Mouse (Mus musculus) cerebellum, adult 11 months (tissue): ENCODE data around the gene Gm8947.
A peak's percentile ranks its signal among the peaks of the same experiment; 100 is the strongest.
"Not testable (repeated sequence)": the region's sequence is repeated elsewhere in the genome, so short reads cannot be mapped to it uniquely, and the experiment has no call there.

Experiments used
- DNase-seq: peaks from one replicate; pipeline ENCODE4 v3.0.0; 2022

Gene Gm8947

DNA sequence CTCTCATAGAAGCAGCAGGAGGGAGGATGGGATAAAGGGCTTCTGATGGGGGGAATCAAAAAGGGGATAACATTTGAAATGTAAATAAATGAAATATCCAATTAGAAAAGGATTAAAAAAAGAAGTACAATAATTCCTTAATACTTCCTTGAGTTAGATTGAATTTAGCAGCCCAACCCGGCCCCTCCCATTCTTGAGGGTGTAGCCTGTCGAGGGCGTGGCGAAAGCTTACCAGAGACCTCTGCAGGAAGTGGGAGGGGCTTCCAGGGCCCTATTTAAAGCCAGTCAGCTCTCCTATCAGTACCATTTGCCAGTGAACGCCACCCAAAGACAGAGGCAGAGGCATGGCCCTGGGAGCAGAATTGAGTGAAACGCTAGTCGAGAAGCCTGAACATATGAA is 9.9 kb upstream of the Gm8947 start, which contains the start of gene Gm47985:
Gene Gm47985, plus strand, starts transcription at position 272 of the 400 bp plus-strand sequence.
- DNase-seq: not testable (repeated sequence)

DNA sequence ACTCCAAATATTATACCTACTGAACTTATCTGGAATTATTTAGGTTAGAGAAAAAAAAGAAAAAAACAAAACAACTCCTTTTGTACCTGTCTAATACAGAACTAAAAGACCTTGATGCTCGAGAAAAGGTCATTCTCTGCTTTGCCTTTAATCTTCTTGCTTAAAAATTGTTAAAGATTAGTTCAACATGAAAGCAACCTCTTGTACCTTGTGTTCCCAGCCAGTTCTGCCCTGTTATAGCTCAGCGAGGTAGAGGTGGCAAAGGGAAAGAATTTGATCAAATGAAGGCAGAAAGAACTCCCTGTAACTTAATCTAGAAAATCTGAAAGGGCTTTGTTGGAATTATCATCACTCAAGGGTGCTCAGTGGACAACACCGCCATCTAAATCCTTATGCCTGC is 6.0 kb upstream of the Gm8947 start:
- DNase-seq: not testable (repeated sequence)

DNA sequence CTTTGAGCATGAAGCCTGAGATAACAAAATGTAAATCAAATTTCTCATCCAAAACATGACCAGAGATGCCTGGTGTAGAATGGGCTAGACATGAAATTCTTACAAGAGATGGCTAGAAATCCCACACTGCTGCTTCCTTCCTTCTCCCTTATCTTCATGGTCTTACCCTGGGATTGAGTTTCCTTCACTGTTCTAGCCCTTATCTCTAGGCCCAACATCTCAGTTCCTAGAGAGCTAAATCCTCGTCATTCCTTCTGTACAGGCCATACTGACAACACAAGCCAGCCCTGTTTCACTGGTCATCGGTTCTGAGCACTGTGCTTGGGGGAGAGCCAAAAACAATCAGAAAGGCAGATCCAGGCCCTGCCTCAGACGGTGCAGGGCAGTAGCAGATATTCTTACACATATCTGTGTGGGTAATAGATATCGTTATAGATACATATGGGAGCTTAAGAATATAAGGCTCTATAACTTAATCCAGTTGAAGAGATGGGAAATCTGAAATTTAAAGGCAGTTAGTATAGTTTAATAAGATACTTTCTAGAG is 5.2 kb upstream of the Gm8947 start:
- not testable (repeated sequence) for DNase-seq

DNA sequence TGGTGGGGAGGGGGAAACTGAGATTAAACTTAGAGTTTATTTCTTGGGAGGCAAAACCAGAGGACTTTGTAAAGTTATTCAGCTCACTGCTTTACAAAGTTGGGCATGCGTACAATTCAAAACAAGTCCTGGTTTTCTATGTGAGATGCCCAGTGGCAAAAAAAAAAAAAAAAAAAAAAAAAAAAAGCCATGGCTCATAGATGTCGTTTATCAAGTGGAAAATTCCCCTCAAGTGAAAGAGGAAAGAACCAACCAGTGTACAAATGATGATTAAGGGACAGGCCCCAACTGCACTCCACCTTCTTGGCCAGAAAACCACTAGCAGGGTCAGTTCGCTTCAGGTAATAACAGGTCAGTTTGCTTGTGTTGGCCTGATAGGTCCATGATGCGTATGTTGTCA is 3.7 kb upstream of the Gm8947 start:
- no peak for DNase-seq

DNA sequence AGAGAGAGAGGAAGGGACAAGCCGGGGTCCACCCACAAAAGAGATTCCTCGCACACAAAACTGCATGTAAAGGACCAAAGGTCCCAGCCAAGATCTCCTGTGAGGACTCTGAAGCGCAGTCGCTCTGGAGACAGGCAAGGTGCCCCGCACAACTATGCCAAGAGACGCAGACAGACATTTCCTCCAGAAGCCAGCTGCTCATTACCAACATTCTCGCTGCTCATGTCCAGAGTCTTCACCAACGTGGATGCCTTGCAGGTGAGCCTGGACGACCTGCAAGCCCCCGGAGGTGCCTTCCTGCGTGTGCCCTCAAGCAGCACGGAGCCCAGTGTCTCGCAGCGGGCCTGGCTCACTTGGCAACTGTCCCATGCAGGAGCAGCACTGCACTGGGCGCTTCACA is 563 bp downstream of the Gm8947 start:
- DNase-seq: not testable (repeated sequence)

DNA sequence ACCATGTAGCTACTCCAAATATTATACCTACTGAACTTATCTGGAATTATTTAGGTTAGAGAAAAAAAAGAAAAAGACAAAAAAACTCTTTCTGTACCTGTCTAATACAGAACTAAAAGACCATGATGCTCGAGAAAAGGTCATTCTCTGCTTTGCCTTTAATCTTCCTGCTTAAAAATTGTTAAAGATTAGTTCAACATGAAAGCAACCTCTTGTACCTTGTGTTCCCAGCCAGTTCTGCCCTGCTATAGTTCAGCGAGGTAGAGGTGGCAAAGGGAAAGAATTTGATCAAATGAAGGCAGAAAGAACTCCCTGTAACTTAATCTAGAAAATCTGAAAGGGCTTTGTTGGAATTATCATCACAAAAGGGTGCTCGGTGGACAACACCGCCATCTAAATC is 3.8 kb downstream of the Gm8947 start:
- not testable (repeated sequence) for DNase-seq

DNA sequence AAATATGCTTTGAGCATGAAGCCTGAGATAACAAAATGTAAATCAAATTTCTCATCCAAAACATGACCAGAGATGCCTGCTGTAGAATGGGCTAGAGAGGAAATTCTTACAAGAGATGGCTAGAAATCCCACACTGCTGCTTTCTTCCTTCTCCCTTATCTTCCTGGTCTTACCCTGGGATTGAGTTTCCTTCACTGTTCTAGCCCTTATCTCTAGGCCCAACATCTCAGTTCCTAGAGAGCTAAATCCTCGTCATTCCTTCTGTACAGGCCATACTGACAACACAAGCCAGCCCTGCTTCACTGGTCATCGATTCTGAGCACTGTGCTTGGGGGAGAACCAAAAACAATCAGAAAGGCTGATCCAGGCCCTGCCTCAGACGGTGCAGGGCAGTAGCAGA is 4.5 kb downstream of the Gm8947 start:
- DNase-seq: not testable (repeated sequence)

DNA sequence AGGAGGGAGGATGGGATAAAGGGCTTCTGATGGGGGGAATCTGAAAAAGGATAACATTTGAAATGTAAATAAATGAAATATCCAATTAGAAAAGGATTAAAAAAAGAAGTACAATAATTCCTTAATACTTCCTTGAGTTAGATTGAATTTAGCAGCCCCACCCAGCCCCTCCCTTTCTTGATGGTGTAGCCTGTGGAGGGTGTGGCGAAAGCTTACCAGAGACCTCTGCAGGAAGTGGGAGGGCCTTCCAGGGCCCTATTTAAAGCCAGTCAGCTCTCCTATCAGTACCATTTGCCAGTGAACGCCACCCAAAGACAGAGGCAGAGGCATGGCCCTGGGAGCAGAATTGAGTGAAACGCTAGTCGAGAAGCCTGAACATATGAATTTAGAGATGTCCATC is 5.9 kb downstream of the Gm8947 start, which contains the start of gene Gm47995:
Gene Gm47995, plus strand, starts transcription at position 329 of the 400 bp plus-strand sequence.
- not testable (repeated sequence) for DNase-seq

DNA sequence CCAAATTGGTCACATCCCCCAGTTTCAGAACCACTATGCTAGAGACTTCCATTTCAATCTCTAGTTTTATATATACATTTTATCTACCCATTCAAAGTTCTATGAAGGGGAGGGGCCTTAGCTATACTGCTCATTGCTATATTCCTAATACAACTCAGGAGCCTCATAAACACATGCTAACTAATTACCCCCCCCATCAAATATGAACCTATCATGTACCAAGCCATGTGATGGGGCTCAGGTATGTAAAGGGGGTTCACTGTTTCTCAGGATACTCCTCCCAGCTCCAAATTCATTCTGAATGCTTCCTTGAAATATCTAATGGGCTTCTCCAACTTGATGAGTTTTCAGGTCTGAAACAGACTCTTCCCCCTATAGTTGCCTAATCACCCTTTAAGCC is 8.4 kb downstream of the Gm8947 start:
- not testable (repeated sequence) for DNase-seq

DNA sequence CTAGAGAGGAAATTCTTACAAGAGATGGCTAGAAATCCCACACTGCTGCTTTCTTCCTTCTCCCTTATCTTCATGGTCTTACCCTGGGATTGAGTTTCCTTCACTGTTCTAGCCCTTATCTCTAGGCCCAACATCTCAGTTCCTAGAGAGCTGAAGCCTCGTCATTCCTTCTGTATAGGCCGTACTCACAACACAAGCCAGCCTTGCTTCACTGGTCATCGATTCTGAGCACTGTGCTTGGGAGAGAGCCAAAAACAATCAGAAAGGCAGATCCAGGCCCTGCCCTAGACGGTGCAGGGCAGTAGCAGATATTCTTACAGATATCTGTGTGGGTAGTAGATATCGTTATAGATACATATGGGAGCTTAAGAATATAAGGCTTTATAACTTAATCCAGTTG is 10.6 kb downstream of the Gm8947 start:
- not testable (repeated sequence) for DNase-seq

DNA sequence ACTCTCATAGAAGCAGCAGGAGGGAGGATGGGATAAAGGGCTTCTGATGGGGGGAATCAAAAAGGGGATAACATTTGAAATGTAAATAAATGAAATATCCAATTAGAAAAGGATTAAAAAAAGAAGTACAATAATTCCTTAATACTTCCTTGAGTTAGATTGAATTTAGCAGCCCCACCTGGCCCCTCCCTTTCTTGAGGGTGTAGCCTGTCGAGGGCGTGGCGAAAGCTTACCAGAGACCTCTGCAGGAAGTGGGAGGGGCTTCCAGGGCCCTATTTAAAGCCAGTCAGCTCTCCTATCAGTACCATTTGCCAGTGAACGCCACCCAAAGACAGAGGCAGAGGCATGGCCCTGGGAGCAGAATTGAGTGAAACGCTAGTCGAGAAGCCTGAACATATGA is 11.6 kb downstream of the Gm8947 start, which contains the start of gene 3110040M04Rik:
Gene 3110040M04Rik, plus strand, starts transcription at position 304 of the 400 bp plus-strand sequence.
- not testable (repeated sequence) for DNase-seq

DNA sequence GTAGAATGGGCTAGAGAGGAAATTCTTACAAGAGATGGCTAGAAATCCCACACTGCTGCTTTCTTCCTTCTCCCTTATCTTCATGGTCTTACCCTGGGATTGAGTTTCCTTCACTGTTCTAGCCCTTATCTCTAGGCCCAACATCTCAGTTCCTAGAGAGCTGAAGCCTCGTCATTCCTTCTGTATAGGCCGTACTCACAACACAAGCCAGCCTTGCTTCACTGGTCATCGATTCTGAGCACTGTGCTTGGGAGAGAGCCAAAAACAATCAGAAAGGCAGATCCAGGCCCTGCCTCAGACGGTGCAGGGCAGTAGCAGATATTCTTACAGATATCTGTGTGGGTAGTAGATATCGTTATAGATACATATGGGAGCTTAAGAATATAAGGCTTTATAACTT is 16.3 kb downstream of the Gm8947 start:
- DNase-seq: not testable (repeated sequence)

DNA sequence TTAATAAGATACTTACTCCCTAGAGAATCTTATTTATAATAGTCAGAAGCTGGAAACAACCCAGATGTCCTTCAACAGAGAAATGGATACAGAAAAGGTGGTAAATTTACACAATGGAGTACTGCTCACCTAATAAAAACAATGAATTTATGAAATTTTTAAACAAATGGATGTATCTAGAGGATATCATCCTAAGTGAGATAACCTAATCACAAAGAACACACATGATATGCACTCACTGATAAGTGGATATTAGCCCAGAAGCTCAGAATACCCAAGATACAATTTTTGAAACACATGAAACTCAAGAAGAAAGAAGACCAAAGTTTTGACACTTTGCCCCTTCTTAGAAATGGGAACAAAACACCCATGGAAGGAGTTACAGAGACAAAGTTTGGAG is 16.8 kb downstream of the Gm8947 start:
- not testable (repeated sequence) for DNase-seq

DNA sequence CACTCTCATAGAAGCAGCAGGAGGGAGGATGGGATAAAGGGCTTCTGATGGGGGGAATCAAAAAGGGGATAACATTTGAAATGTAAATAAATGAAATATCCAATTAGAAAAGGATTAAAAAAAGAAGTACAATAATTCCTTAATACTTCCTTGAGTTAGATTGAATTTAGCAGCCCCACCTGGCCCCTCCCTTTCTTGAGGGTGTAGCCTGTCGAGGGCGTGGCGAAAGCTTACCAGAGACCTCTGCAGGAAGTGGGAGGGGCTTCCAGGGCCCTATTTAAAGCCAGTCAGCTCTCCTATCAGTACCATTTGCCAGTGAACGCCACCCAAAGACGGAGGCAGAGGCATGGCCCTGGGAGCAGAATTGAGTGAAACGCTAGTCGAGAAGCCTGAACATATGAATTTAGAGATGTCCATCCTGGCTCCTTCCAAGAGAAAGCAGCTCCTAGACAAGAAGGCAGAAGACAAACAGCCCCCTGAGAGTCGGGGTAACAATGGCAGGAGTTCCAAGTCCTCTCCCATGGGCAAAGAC is 17.7 kb downstream of the Gm8947 start, which contains the start of gene Gm47996:
Gene Gm47996, plus strand, starts transcription at position 308 of the 532 bp plus-strand sequence.
- DNase-seq: peak; percentile 2

DNA sequence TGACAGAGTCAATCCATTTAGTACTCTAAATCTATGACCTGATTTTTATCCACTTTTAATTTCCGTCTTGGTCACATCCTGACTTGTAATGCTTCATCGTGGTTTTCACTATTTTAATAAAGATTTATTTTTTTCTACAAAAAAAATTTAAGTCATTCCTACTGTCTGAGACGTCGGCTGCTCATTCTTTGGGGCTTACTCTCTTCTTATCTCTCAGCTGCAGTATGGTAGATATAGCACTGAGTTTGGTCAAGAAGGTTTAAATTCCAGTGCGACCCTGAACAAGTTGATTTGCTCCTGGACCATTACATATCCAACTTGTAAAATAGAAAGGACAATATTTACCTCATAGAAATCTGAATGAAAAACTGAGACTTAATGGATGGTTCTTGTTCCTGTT is 19.5 kb downstream of the Gm8947 start:
- DNase-seq: not testable (repeated sequence)

DNA sequence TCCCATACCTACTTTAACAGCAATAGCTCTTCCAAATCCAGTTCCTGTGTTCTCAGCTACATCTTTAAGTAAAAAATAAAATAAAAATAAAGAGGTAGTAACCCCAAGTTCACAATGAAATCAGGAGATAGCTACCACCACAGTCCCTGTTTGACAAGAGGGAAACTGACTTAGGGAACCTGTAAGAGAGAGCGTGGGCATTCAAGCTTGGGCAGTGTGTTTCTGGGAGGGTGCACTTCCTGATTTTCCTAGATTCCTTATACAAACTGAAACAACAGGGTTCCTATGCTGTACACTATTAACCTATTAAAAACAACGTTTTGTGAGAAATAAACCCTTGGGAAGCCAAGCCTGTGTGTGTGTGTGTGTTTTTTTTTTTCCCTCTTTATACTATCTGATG is 22.7 kb downstream of the Gm8947 start:
- no peak for DNase-seq

DNA sequence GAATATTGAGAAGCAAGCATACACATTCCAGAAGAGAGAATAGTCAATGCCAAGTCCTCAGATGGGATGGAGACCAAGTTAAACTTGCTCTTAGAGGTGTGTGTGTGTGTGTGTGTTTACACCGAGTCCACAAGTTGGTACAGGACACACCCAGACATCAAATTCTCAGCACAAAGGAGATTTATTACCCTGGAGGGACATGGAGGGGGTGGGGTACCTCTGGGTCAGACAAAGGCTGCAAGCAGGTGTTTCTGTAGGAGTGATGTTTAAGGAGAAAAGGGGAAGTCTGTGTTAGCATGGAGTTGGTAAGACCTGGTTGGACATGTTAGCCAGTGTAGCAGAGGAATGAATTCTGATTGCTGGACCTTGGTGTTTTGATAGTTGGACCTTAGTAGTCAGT is 23.8 kb downstream of the Gm8947 start:
- DNase-seq: no peak

DNA sequence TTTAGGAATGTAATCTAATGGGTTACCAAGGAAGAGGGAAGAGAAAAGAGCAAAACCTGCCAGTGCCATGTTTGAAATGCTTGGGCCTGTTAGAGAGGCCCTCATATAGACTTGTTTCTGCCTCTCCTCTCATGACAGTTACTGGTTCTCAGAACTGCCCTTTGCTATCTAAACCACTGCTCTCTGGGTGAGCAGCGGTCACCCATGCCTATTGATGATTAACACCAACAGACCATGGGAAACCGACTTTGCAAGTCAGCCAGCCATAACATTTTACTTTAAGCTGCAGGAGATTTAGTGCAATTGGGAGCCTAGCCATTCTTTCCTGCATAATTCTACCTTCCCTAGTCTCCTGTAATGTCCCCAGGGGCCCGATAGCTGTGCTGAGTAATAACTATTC is 24.2 kb downstream of the Gm8947 start:
- DNase-seq: no peak

DNA sequence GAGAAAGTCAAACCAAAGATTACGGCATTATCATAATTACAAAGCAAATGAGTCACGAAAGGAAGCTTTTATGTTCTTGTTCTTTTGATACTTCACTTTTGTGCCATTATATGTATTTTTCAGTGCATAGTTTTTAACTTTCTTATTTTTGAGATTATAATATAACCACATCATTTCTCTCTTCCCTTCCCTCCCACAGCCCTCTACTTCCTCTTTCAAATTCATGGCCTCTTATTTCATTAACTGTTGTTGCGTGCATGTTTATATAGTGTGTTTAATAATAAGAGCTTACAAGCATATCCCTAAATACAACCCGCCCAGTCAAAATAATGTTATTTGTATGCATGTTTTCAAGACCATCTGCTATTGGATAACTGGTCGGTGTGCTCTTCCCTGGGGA is 26.9 kb downstream of the Gm8947 start:
- no peak for DNase-seq

DNA sequence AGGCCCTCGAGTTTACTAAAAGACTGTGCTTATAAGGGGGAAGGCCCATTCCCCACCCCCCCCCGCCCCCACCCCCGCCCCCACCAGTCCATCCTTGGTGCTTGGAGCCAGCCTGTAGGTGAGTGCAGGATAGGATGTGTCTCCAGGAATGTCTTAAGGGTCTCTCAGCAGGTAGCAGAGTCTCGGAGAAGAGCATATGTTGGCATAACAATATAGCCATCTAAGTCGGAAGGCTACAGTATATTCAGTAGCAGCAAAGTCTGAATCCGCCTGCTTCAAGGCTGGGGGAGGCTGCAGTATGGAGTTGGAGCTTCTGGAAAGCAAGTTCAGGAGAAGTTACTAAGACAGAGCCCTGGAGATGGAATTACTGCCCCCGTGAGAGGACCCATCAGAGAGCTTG is 27.9 kb downstream of the Gm8947 start:
- DNase-seq: no peak

DNA sequence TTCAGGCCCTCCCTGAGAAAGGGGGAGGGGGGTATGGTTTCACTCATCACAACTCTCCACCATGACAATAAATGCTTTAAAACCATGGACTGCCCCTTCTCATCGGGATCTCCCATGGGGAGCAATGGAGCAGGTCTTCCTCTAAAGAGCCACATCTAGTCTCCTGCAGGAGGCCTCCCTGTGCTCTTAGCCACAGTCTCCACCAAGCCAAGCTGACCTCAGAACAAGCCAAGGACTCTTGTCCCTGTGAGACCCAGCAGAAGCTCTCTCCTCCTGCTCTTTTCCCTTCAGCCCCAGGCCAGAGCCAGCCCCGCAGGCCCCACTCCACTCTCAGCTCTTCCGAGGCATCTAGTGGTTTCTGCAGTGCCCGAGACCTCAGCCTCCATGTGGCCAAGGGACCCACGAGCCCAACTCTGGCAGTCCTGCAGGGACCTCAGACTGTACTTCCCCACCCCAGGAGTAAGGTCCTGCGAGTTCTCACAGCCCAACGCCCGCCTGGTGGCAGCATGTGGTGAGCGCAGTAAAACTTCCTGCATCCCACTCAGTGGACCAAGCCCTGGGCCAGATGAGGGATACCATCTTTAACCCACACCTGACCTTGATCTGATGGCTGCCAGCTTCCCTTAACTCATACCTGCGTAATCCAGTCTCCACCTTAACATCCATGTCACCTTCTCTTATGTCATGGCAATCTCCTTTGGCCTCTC is 30.5 kb downstream of the Gm8947 start:
- DNase-seq: no peak

DNA sequence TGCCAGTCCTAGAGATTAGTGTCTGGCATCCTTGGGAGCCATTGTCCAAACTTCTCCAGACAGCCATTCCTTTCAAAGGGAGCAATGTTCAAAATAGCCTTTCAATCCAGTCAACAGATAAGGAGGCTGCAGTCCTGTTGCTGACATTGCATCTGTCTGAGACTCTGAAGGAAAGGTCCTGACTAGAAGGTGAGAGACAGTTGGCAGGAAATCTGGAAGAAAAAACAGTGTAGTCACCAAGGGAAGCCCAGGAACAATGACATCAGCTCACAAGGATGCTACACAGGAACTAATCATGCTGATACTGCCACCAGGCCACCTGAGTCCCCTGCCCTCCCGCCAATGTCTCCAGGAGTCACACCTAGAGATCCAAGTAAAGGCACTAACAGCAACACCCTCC is 31.2 kb downstream of the Gm8947 start:
- DNase-seq: no peak

DNA sequence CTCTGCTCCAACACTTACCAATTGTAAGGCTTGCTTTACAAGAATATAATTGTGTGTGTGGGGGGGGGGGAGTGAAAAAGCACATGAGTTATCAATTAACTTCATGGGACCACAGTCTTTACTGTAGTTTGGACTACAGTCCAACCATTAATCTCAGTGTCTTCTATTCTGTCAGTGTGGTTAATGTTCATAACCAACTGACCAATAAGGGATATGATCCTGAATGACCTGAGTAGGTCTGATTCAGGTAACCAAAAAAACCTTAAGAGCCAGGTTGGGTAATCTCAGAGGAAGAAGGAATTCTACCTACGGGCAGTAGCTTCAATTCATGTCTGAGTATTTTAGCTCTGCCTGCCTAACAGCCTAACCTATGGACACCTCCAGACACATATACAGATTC is 32.4 kb downstream of the Gm8947 start:
- no peak for DNase-seq

DNA sequence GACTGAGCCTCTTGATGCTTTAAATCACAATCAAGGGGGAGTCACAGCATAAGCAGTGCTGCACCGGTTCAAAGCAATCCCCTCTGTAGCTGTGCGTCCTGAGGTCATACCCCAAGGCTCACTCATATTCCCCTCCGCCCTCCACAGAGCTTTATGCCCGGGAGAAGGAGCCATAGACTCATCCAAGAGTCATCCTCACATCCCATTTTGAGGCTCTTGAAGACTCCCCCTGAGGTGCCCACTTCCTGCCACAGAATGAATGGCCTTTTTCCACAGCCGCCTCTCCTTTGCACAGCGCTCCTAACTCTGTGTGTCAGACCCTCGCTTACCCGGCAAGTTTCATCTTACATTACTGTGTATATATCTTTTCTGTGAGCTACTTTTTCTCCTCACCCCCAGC is 35.3 kb downstream of the Gm8947 start:
- DNase-seq: no peak
